Mouse (Mus musculus): ENCODE data around the gene Mtss1l.

DNA sequence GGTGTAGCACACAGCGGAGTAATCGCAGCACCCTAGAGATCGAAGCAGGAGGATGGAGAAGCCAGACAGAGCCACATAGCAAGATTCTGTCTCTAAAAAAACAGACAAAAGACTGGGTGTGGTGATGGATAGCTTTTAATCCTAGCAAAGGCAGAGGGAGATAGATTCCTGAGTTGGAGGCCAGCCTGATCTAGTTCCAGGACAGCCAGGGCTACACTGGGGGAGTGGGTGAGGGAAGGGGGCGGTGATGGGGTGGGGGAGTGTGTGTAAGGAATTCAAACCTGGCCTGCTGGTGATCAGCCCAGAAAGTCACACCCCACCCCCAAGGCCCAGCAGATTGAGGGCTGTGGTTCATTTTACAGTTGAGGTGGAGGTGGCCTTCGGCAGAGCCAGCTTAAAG, 34.9 kb downstream of the Mtss1l start:
- TF ChIP-seq EP300 (optimal IDR thresholded peaks at IDR 0.05) (no peak), CTCF (IDR thresholded peaks at IDR 0.05; ENCODE audit: low read depth) (no peak)

Measured in stomach, postnatal 0 days (tissue).